Mouse (Mus musculus): Measurements from ENCODE around the gene Pkp4. TPM values are rescaled to one million over a fixed set of nuclear protein-coding genes. Genes with fewer than 3 reads are reported as not detected.

Pkp4 gene
- total RNA-seq, 1 experiment from 2014 or later, result 19.1 TPM

DNA sequence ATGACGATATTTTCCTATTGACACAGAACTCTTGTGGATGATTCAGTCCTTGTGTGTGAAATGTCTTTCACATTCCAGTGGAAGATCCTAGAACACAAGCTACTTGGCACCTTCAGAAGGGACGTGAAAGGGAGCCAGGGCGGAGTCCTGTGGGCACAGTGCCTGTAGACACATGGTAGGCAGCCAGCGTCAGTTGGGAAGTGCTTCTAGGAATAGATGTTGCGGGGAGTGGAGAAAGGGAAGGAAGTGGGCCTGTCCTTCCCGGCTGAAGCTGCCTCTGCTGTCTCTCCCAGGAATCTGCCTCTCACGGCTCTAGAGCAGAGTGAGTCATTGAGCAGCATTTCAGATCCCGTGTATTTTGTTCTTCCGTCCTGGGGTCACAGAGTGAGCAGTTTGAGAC, 125.6 kb downstream of the Pkp4 start:
- no peak for ATAC-seq (replicated peaks in 1 of 2; ENCODE audit: insufficient read depth in 1 of 2, low FRiP score in 2 of 2, low TSS enrichment in 1 of 2, low read depth in 1 of 2, poor library complexity in 2 of 2, severe bottlenecking in 2 of 2)

DNA sequence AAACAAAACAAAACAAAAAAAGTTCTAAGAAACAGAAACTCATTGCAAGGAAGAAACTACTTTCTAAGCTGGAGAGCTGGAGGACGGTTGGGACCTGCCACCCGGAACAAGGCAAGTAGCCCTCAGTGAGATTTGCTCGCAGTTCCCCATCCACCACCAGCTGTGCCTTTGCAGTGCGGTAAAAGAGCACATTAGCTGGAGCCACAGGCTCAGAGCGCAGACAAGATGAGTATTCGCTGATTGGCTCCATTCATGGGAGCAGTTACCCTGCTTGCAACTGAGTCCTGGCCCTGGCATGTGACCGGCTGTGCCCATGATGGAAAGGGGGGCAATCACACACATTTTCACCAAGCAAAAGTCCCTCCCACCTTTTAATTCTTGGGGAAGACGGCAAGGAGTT, 127.0 kb downstream of the Pkp4 start:
- no peak for ATAC-seq (replicated peaks in 1 of 2; ENCODE audit: insufficient read depth in 1 of 2, low FRiP score in 2 of 2, low TSS enrichment in 1 of 2, low read depth in 1 of 2, poor library complexity in 2 of 2, severe bottlenecking in 2 of 2)

GRCm38 (mm10) chr2:59289411-59289810, 128.8 kb downstream of the Pkp4 start:
- ATAC-seq (replicated peaks in 1 of 2; ENCODE audit: insufficient read depth in 1 of 2, low FRiP score in 2 of 2, low TSS enrichment in 1 of 2, low read depth in 1 of 2, poor library complexity in 2 of 2, severe bottlenecking in 2 of 2), result no peak

GRCm38 (mm10) chr2:59290391-59290790, 129.7 kb downstream of the Pkp4 start:
- ATAC-seq (replicated peaks in 1 of 2; ENCODE audit: insufficient read depth in 1 of 2, low FRiP score in 2 of 2, low TSS enrichment in 1 of 2, low read depth in 1 of 2, poor library complexity in 2 of 2, severe bottlenecking in 2 of 2), result no peak

DNA sequence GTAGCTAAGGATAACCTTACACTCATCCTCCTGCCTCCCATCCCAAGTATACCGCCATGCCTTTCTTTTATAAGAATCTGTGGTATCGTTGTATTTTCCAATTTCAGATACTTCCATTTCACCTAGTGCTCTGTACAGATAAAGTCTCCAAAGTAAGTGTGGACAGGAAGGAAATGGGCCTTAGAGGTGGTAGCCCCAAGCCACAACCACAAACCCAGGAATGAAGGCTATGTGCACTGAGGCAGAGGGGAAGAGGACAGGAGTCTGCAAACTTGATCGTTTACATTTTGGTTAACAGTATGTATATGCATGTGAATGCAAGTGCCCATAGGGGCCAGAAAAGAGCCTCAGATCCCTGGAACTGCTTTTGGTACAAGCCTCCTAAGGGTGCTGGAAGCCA, 139.2 kb downstream of the Pkp4 start:
- ATAC-seq (replicated peaks in 1 of 2; ENCODE audit: insufficient read depth in 1 of 2, low FRiP score in 2 of 2, low TSS enrichment in 1 of 2, low read depth in 1 of 2, poor library complexity in 2 of 2, severe bottlenecking in 2 of 2), result peak; percentile 46 to 66

- ATAC-seq (replicated peaks in 1 of 2; ENCODE audit: insufficient read depth in 1 of 2, low FRiP score in 2 of 2, low TSS enrichment in 1 of 2, low read depth in 1 of 2, poor library complexity in 2 of 2, severe bottlenecking in 2 of 2), result no peak; a peak in 1 of 4 replicates
Observed at GRCm38 (mm10) chr2:59301671-59302070, 141.0 kb downstream of the Pkp4 start.

DNA sequence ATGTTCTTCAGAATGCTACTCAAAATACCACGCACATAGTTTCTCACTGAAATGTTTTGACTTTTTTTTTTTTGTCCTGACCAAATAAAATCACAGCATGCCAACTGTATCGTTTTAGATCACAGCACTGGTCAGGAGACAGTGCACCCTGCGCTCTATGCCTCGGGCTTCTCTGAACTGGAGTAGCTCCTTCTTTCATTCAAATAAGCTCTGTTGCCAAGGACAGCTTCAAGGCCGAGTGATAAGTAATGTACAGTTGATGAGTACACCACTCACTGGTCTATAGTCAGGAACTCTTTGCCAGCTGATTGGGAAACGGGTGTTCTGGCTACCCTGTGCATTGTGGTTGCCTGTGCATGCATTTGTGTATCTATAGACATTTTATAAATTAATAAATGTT, 141.8 kb downstream of the Pkp4 start:
- no peak for ATAC-seq (replicated peaks in 1 of 2; ENCODE audit: insufficient read depth in 1 of 2, low FRiP score in 2 of 2, low TSS enrichment in 1 of 2, low read depth in 1 of 2, poor library complexity in 2 of 2, severe bottlenecking in 2 of 2)

DNA sequence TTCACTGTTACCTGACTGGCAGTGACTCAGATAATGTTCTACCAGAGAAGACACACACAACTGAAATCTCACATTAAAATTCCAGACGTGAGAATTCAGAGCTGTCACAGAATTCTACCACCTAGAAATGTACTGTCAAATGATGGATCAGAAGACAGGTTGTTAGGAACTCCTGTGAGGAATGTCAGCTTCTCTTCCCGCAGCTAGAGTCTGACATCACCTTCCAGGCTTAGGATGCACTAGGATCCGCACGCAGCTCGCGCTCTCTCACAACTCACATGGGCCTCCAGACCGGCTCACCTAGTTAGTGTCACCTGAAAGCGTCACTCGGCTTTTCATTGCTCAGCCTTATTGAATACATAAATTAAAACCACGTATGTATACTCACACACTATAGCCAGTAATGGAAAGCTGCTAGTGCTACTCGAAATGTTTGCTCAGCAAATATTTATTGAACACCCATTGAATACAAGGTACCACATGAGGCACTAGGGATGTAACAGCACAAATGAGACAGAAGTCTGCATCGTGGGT, 142.9 kb downstream of the Pkp4 start:
- ATAC-seq (replicated peaks in 1 of 2; ENCODE audit: insufficient read depth in 1 of 2, low FRiP score in 2 of 2, low TSS enrichment in 1 of 2, low read depth in 1 of 2, poor library complexity in 2 of 2, severe bottlenecking in 2 of 2), result no peak

DNA sequence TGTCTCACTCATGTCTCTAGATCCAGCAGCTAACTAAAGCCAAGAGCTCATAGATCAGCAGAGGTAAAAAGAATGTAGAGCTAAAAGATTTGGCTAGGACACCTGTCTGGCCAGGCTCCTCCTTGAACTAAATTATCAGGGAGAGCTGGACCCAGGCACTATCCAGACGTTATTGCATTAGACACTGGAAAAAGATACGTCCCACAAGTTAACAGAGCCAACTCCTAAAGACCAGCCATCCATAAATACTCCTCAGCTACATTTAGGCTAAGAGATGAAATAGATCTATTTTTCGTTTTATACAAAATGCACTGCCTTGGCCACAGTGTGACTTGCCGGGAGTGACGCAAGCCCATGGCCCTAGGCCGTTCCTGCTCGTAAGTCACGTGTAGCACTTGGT, 146.7 kb downstream of the Pkp4 start:
- no peak for ATAC-seq (replicated peaks in 1 of 2; ENCODE audit: insufficient read depth in 1 of 2, low FRiP score in 2 of 2, low TSS enrichment in 1 of 2, low read depth in 1 of 2, poor library complexity in 2 of 2, severe bottlenecking in 2 of 2)

DNA sequence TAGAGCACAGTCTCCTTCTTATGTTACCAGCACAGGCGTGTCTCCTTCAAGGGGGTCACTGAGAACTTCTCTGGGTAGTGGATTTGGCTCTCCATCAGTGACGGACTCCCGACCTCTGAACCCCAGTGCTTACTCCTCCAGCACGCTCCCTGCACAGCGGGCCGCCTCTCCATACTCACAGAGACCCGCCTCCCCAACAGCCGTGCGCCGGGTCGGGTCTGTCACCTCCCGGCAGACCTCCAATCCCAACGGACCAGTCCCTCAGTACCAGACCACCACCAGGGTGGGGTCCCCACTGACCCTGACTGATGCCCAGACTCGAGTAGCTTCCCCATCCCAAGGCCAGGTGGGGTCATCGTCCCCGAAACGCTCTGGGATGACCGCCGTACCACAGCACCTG, 147.4 kb downstream of the Pkp4 start:
- ATAC-seq (replicated peaks in 1 of 2; ENCODE audit: insufficient read depth in 1 of 2, low FRiP score in 2 of 2, low TSS enrichment in 1 of 2, low read depth in 1 of 2, poor library complexity in 2 of 2, severe bottlenecking in 2 of 2), result no peak

DNA sequence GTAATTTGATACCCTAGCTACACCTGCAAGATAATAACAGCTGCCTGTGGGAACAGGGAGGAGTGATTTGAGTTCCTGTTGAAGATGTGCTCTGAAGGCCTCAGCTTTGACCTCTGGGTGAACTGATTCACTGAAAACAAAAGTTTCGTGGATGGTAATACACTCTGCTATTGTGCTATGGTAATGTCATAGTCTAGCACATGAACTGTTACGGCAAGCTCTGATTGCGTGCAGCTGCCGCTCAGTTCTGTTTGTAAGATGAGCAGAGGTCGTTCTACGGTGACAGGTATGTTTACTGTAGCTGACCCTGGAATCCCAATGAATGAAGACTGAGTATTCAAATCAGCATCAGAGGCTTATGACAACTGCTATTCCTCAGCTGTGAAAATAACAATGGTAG, 152.6 kb downstream of the Pkp4 start:
- ATAC-seq (replicated peaks in 1 of 2; ENCODE audit: insufficient read depth in 1 of 2, low FRiP score in 2 of 2, low TSS enrichment in 1 of 2, low read depth in 1 of 2, poor library complexity in 2 of 2, severe bottlenecking in 2 of 2), result no peak

- no peak for ATAC-seq (replicated peaks in 1 of 2; ENCODE audit: insufficient read depth in 1 of 2, low FRiP score in 2 of 2, low TSS enrichment in 1 of 2, low read depth in 1 of 2, poor library complexity in 2 of 2, severe bottlenecking in 2 of 2)
Observed at GRCm38 (mm10) chr2:59318631-59319030, 158.0 kb downstream of the Pkp4 start.

GRCm38 (mm10) chr2:59327946-59328345, 167.3 kb downstream of the Pkp4 start:
- no peak for ATAC-seq (replicated peaks in 1 of 2; ENCODE audit: insufficient read depth in 1 of 2, low FRiP score in 2 of 2, low TSS enrichment in 1 of 2, low read depth in 1 of 2, poor library complexity in 2 of 2, severe bottlenecking in 2 of 2)

GRCm38 (mm10) chr2:59331093-59331492, 170.4 kb downstream of the Pkp4 start:
- no peak for ATAC-seq (replicated peaks in 1 of 2; ENCODE audit: insufficient read depth in 1 of 2, low FRiP score in 2 of 2, low TSS enrichment in 1 of 2, low read depth in 1 of 2, poor library complexity in 2 of 2, severe bottlenecking in 2 of 2)

- ATAC-seq (replicated peaks in 1 of 2; ENCODE audit: insufficient read depth in 1 of 2, low FRiP score in 2 of 2, low TSS enrichment in 1 of 2, low read depth in 1 of 2, poor library complexity in 2 of 2, severe bottlenecking in 2 of 2), result peak; percentile 69 to 75; a peak in 3 of 4 replicates
Observed at GRCm38 (mm10) chr2:59332523-59332922, 171.9 kb downstream of the Pkp4 start.

GRCm38 (mm10) chr2:59338501-59338900, 177.9 kb downstream of the Pkp4 start:
- ATAC-seq (replicated peaks in 1 of 2; ENCODE audit: insufficient read depth in 1 of 2, low FRiP score in 2 of 2, low TSS enrichment in 1 of 2, low read depth in 1 of 2, poor library complexity in 2 of 2, severe bottlenecking in 2 of 2), result no peak

DNA sequence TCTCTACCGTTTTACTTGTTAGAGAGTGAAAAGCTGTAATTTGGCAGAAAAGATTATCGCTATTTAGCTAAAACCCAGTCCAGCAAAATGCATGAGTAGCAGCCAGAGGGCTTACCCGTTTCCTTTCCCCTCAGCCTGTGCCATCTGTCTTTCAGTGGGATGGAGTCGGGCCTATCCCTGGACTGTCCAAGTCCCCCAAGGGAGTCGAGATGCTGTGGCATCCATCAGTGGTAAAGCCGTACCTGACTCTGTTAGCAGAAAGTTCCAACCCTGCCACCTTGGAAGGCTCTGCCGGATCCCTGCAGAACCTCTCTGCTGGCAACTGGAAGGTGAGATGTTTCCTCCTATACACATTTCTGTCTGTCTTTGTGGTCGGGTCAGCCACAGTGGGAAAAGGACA, 178.3 kb downstream of the Pkp4 start:
- no peak for ATAC-seq (replicated peaks in 1 of 2; ENCODE audit: insufficient read depth in 1 of 2, low FRiP score in 2 of 2, low TSS enrichment in 1 of 2, low read depth in 1 of 2, poor library complexity in 2 of 2, severe bottlenecking in 2 of 2)

DNA sequence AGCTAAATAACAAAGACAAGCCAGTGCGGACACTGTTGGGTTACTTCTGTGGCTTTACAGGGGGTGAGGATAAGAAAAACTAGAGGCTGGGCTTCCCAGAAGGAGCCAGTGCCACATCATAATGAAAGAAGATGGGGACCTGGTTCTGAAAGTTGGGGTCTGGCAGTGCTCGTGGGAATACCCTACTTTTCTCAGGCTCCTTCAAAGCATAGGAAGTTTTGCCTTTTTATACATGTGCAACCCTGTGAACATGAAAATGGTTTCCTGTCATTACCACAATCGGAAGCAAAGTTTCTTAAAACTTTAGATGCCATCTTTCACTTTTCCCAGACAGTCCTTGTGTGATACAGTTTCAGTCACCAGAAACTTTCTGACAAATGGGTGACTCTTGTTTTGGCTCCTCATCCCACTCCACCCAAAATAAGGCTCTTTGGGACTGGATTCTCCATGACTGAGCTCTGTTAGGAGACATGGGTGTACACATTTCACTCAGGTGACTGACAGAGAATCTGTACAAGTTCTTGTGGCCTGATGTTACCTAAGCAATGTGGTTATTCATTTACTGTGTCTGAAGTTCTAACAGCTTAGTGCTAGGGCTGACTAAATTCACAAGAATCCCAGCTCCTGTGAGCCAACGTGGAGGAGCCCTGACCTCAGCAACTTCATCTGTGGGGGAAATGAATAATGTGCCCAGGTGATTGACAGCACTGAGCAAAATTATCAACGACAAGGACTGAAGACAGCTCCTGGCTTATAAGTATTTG, 179.3 kb downstream of the Pkp4 start:
- no peak; a peak in 1 of 4 replicates for ATAC-seq (replicated peaks in 1 of 2; ENCODE audit: insufficient read depth in 1 of 2, low FRiP score in 2 of 2, low TSS enrichment in 1 of 2, low read depth in 1 of 2, poor library complexity in 2 of 2, severe bottlenecking in 2 of 2)

DNA sequence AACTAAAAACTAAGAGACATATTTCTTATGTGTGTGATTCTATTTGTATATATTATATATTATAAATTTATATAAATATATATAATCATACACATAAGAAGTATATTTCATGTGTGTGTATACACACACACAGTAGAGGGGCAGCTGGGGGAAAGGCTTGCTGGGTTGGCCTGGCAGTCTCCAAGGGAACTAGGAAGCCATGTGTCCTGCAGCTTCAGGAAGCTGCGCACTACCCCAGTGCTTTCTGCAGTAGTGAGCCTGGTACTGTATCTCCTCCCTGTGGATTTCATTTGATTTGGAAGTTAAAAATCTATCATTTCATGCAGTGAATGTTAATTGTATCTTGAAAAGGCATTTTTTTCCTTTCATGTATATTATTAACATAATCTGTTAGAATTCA, 180.2 kb downstream of the Pkp4 start:
- ATAC-seq (replicated peaks in 1 of 2; ENCODE audit: insufficient read depth in 1 of 2, low FRiP score in 2 of 2, low TSS enrichment in 1 of 2, low read depth in 1 of 2, poor library complexity in 2 of 2, severe bottlenecking in 2 of 2), result no peak

Measured in hematopoietic stem cell, adult 5-6 weeks (primary cell).